Mouse (Mus musculus) liver, embryonic 12.5 days (tissue): ENCODE results near the gene Wdr4. TPM values are rescaled to one million over a fixed set of nuclear protein-coding genes. Genes with fewer than 3 reads are reported as not detected.

Source experiments
- ATAC-seq: fragments of 200-750 bp; cut with Nextera tagmentation; 2 replicates; pipeline ENCODE4 v1.8.0; 2017; ENCODE audit warnings: moderate number of reproducible peaks, mild to moderate bottlenecking, moderate library complexity
- H3K27ac ChIP-seq: fragments of 300-500 bp; sonication (generic); 2 replicates; pipeline ENCODE4 v1.5.1; 2016; ENCODE audit warnings: mild to moderate bottlenecking
- H3K27me3 ChIP-seq: fragments of 300-500 bp; sonication (generic); replicated peaks from 2 replicates; pipeline ENCODE4 v1.6.1; 2016; ENCODE audit warnings: mild to moderate bottlenecking, moderate library complexity
- H3K36me3 ChIP-seq: fragments of 300-500 bp; sonication (generic); 2 replicates; pipeline ENCODE4 v1.6.1; 2016; ENCODE audit warnings: mild to moderate bottlenecking, moderate library complexity
- H3K4me1 ChIP-seq: fragments of 300-500 bp; sonication (generic); 2 replicates; pipeline ENCODE4 v1.6.1; 2016
- H3K4me2 ChIP-seq: fragments of 300-500 bp; sonication (generic); 2 replicates; pipeline ENCODE4 v1.6.1; 2016; ENCODE audit warnings: mild to moderate bottlenecking, moderate library complexity
- H3K4me3 ChIP-seq: fragments of 300-500 bp; sonication (generic); 2 replicates; pipeline ENCODE4 v1.5.1; 2016; ENCODE audit warnings: mild to moderate bottlenecking, moderate library complexity
- H3K9ac ChIP-seq: fragments of 300-500 bp; sonication (generic); 2 replicates; pipeline ENCODE4 v1.6.1; 2016; ENCODE audit warnings: mild to moderate bottlenecking, moderate library complexity
- H3K9me3 ChIP-seq: fragments of 300-500 bp; sonication (generic); replicated peaks from 2 replicates; pipeline ENCODE4 v1.6.1; 2016; ENCODE audit warnings: mild to moderate bottlenecking, moderate library complexity
- WGBS: fragments of 180-500 bp; shearing (Covaris S2); methylation state at CpG from one replicate; pipeline ENCODE4 v1.1.7; 2016; ENCODE audit not compliant: insufficient replicate concordance; 5-methylcytosine and 5-hydroxymethylcytosine counted together
- polyA plus RNA-seq: library from polyadenylated mRNA; unstranded; fragments of >200 nt; fragmentation: Nextera tagmentation; extraction: Ambion mirVana; gene quantifications from 2 replicates; pipeline ENCODE4 v1.2.1, GENCODE M21; 2016

Gene Wdr4
- polyA plus RNA-seq, 1 experiment from 2014 or later: 46.1 TPM

- no peak for ATAC-seq
- WGBS: 71% methylated on average over 10 of the region's 10 CpGs
- H3K9ac ChIP-seq: no peak overlapping the region
- no peak overlapping the region for H3K27ac ChIP-seq
- no peaks in the 10 kb centered on the region for H3K36me3 ChIP-seq
- peaks cover 8% of the 10 kb centered on the region for H3K27me3 ChIP-seq
- H3K4me1 ChIP-seq: no peaks in the 10 kb centered on the region
- H3K4me3 ChIP-seq: no peak overlapping the region
- H3K9me3 ChIP-seq: no peaks in the 10 kb centered on the region
- no peak overlapping the region for H3K4me2 ChIP-seq
These were observed 33.1 kb downstream of the Wdr4 start for GRCm38 (mm10) chr17:31486616-31487198.

- H3K9ac ChIP-seq: no peak overlapping the region
- H3K9me3 ChIP-seq: no peaks in the 10 kb centered on the region
- H3K4me2 ChIP-seq: no peak overlapping the region
- no peak overlapping the region for H3K4me3 ChIP-seq
- ATAC-seq: no peak
- H3K27ac ChIP-seq: no peak overlapping the region
- H3K36me3 ChIP-seq: no peaks in the 10 kb centered on the region
- H3K27me3 ChIP-seq: no peaks in the 10 kb centered on the region
- H3K4me1 ChIP-seq: 0 out of 2 replicates have a peak, but pooled peaks cover 6% of the 10 kb centered on the region
- WGBS: 43% methylated on average over 11 of the region's 11 CpGs
These were observed 40.5 kb downstream of the Wdr4 start for GRCm38 (mm10) chr17:31479108-31479844.

DNA sequence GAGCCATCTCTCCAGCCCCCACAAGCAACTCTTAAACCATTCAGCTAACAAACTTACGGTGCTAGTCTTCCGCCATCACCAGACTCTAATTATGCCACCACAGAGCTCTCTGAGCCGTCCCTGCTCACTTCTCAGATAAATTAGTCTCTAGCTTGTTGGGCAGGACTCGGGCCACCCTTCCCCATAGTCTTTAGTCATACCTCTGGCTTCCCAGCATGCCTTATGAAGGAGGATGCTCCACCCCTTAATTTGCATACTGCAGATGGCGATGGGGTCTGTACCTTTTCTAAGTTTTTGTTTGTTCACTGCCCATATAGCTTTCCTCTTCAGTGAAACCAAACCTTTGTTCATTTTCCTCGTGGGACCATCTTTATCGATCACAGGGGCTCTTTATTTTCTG lies 41.2 kb downstream of the Wdr4 start:
- H3K9ac ChIP-seq: no peak overlapping the region
- ATAC-seq: no peak
- no peak overlapping the region for H3K27ac ChIP-seq
- WGBS: 55% methylated on average over 7 of the region's 7 CpGs
- no peaks in the 10 kb centered on the region for H3K9me3 ChIP-seq
- no peak overlapping the region for H3K4me3 ChIP-seq
- H3K36me3 ChIP-seq: no peaks in the 10 kb centered on the region
- no peak overlapping the region for H3K4me2 ChIP-seq
- H3K4me1 ChIP-seq: 0 out of 2 replicates have a peak, but pooled peaks cover 6% of the 10 kb centered on the region
- no peaks in the 10 kb centered on the region for H3K27me3 ChIP-seq

DNA sequence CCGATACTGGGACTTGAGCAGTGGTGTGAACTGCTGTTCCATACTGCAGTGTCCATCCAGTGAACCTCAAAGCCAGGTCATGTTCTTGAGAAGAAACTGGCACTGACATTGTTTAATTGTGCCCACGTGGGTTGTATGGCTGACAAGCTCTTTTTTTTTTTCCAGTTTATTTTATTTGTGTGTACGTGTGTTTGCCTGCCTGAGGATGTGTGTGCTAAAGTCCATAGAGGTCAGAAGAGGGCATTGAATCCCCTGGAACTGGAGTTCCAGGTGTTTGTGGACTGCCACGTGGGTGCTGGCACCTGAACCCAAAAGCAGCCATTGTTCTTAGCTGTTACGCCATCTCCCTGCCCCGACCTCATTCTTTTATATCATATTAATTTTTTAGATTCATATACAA lies 45.4 kb downstream of the Wdr4 start:
- Histone ChIP-seq H3K9me3 (no peaks in the 10 kb centered on the region), H3K27me3 (no peaks in the 10 kb centered on the region), H3K4me3 (no peak overlapping the region), H3K9ac (no peak overlapping the region), H3K4me1 (0 out of 2 replicates have a peak, but pooled peaks cover 6% of the 10 kb centered on the region), H3K36me3 (no peaks in the 10 kb centered on the region), H3K4me2 (no peak overlapping the region), H3K27ac (no peak overlapping the region)
- WGBS: 63% methylated on average over 6 of the region's 6 CpGs
- ATAC-seq: no peak

DNA sequence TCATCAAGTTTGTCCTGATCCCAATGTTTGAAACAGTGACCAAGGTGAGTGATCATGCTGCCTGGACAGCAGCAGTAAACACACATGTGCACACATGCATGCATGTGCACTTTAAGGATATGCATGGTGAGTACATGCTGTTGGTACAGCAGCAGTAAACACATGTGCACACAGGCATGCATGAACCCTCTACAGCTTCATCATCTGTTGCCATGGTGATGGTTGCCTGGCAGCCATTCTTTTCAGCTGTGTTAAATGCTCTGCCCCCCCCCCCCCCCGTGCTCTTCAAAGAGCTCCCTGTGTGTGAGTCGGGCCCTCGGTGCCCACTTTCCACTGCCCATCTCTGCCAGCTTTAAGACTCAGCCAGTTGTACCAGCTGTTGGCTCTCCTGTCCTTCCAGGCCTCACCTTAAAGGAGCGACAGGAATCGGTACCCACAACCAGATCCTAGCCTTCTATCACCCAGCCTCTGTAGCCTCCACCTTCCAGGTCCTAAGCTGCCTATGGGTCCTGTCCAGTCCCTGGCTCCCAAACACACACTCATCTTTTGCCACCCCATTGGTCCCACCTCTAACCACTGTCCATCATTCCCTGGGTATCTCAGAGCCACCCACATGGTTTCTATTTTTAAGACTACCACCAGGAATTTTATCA lies 48.9 kb downstream of the Wdr4 start:
- Histone ChIP-seq H3K4me1 (peaks cover 7% of the 10 kb centered on the region; the same call in 1 of the 2 replicates), H3K27ac (no peak overlapping the region), H3K4me2 (no peak overlapping the region), H3K36me3 (peaks cover 7% of the 10 kb centered on the region), H3K27me3 (no peaks in the 10 kb centered on the region), H3K4me3 (no peak overlapping the region), H3K9ac (no peak overlapping the region), H3K9me3 (no peaks in the 10 kb centered on the region)
- 66% methylated on average over 5 of the region's 5 CpGs for WGBS
- no peak for ATAC-seq

GRCm38 (mm10) chr17:31468496-31468895 lies 51.3 kb downstream of the Wdr4 start:
- no peak for ATAC-seq
- no peak overlapping the region for H3K4me3 ChIP-seq
- WGBS: 58% methylated on average over 5 of the region's 5 CpGs
- no peaks in the 10 kb centered on the region for H3K9me3 ChIP-seq
- no peak overlapping the region for H3K4me2 ChIP-seq
- H3K9ac ChIP-seq: no peak overlapping the region
- peaks cover 7% of the 10 kb centered on the region; the same call in 1 of the 2 replicates for H3K4me1 ChIP-seq
- H3K27me3 ChIP-seq: no peaks in the 10 kb centered on the region
- peaks cover 7% of the 10 kb centered on the region for H3K36me3 ChIP-seq
- no peak overlapping the region for H3K27ac ChIP-seq

DNA sequence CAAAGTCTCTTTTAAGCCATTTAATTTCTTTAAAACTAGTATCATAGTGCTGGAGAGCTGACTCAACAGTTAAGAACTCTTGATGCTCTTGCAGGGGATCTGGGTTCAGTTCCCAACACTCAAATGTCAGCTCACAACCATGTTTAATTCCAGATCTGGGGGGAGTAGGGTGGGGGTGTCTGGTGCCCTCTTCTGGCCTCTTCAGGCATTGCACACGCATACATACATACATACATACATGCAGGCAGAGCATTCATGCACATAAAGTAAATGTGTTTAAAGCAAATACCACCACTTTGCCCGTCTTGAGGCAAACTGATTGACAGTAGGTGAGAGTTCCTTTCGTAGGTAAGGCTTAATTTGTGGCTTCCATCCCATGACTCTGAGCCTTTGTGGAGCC lies 52.9 kb downstream of the Wdr4 start:
- ATAC-seq: no peak
- no peak overlapping the region for H3K9ac ChIP-seq
- peaks cover 7% of the 10 kb centered on the region; the same call in 1 of the 2 replicates for H3K4me1 ChIP-seq
- no peak overlapping the region for H3K4me2 ChIP-seq
- H3K9me3 ChIP-seq: no peaks in the 10 kb centered on the region
- no peak overlapping the region for H3K4me3 ChIP-seq
- H3K27ac ChIP-seq: no peak overlapping the region
- no peaks in the 10 kb centered on the region for H3K27me3 ChIP-seq
- WGBS: 61% methylated on average over 3 of the region's 3 CpGs
- H3K36me3 ChIP-seq: peaks cover 7% of the 10 kb centered on the region

- H3K27me3 ChIP-seq: no peaks in the 10 kb centered on the region
- H3K27ac ChIP-seq: no peak overlapping the region
- no peaks in the 10 kb centered on the region for H3K4me1 ChIP-seq
- no peaks in the 10 kb centered on the region for H3K9me3 ChIP-seq
- no peak overlapping the region for H3K4me2 ChIP-seq
- peaks cover 9% of the 10 kb centered on the region for H3K36me3 ChIP-seq
- WGBS: 62% methylated on average over 2 of the region's 2 CpGs
- no peak for ATAC-seq
- H3K9ac ChIP-seq: no peak overlapping the region
- H3K4me3 ChIP-seq: no peak overlapping the region
These were observed 57.3 kb downstream of the Wdr4 start for GRCm38 (mm10) chr17:31462506-31462905.

- Histone ChIP-seq H3K9ac (no peak overlapping the region), H3K9me3 (no peaks in the 10 kb centered on the region), H3K36me3 (0 out of 2 replicates have a peak, but pooled peaks cover 2% of the 10 kb centered on the region), H3K27ac (no peak overlapping the region), H3K4me2 (no peak overlapping the region), H3K27me3 (no peaks in the 10 kb centered on the region), H3K4me1 (no peaks in the 10 kb centered on the region), H3K4me3 (no peak overlapping the region)
- WGBS: 61% methylated on average over 4 of the region's 4 CpGs
- no peak for ATAC-seq
These were observed 59.4 kb downstream of the Wdr4 start for GRCm38 (mm10) chr17:31460416-31460815.

- H3K4me2 ChIP-seq: no peak overlapping the region
- 0 out of 2 replicates have a peak, but pooled peaks cover 2% of the 10 kb centered on the region for H3K36me3 ChIP-seq
- no peaks in the 10 kb centered on the region for H3K27me3 ChIP-seq
- no peak overlapping the region for H3K9ac ChIP-seq
- WGBS: 53% methylated on average over 18 of the region's 18 CpGs
- H3K9me3 ChIP-seq: no peaks in the 10 kb centered on the region
- no peak overlapping the region for H3K4me3 ChIP-seq
- H3K27ac ChIP-seq: no peak overlapping the region
- ATAC-seq: no peak
- no peaks in the 10 kb centered on the region for H3K4me1 ChIP-seq
These were observed 62.8 kb downstream of the Wdr4 start for GRCm38 (mm10) chr17:31456723-31457567.

DNA sequence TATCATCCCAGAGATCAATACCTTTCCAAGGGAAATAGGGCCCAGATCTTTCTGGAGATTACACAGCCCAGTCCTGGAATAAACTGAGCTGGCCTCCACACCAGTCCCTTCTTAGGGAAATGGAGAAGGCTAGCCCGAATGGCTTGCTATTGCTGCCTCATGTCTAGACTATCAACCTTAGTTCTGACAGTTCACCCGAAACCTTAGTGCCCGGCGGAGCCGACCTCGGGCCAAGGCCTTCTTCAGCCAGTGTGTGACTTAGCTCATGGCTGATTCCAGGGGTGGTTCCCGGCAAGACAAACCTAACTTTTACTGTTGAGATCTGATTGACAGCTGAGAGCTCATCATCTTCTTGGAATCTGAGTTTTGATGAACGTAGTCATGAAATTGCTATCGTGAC lies 65.7 kb downstream of the Wdr4 start:
- H3K27me3 ChIP-seq: no peaks in the 10 kb centered on the region
- no peak overlapping the region for H3K27ac ChIP-seq
- ATAC-seq: no peak
- no peak overlapping the region for H3K4me3 ChIP-seq
- WGBS: 70% methylated on average over 9 of the region's 9 CpGs
- no peaks in the 10 kb centered on the region for H3K9me3 ChIP-seq
- H3K36me3 ChIP-seq: no peaks in the 10 kb centered on the region
- H3K9ac ChIP-seq: no peak overlapping the region
- H3K4me2 ChIP-seq: no peak overlapping the region
- no peaks in the 10 kb centered on the region for H3K4me1 ChIP-seq
